Mouse (Mus musculus): ENCODE measurements around the gene Wdr35. TPM values are rescaled to one million over a fixed set of nuclear protein-coding genes. Genes with fewer than 3 reads are reported as not detected.

Wdr35 gene
- total and polyA plus RNA-seq, 3 experiments: 0.05 TPM; not detected in 2

- no peak for ATAC-seq (ENCODE audit: extremely low read depth, insufficient number of reproducible peaks, low FRiP score, poor library complexity, severe bottlenecking)
- TF ChIP-seq GATA2 (IDR thresholded peaks at IDR 0.05; ENCODE audit: borderline replicate concordance, low read depth, low read length): no peak
- TF ChIP-seq GATA1 (IDR thresholded peaks at IDR 0.05; ENCODE audit: borderline replicate concordance, low read length): no peak
- TF ChIP-seq CTCF (IDR thresholded peaks at IDR 0.05; ENCODE audit: low read depth, low read length): no peak
- TF ChIP-seq TAL1 (conservative IDR thresholded peaks at IDR 0.05; ENCODE audit: low read depth, low read length): no peak
- no peak for TF ChIP-seq POLR2AphosphoS5 (IDR thresholded peaks at IDR 0.05; ENCODE audit: insufficient replicate concordance, low read depth, low read length)
- DNase-seq (ENCODE audit: low spot score): no peak
- Histone ChIP-seq H3K4me3 (ENCODE audit: low read depth, low read length) (no peak overlapping the region), H3K9me3 (replicated peaks) (no peaks in the 10 kb centered on the region), H3K27me3 (ENCODE audit: insufficient read depth, low read length) (no peaks in the 10 kb centered on the region), H3K36me3 (replicated peaks) (no peaks in the 10 kb centered on the region), H3K4me1 (ENCODE audit: insufficient read depth, low read depth, low read length) (no peaks in the 10 kb centered on the region)
These were observed 77.1 kb downstream of the Wdr35 start for GRCm38 (mm10) chr12:9050824-9051223.

GRCm38 (mm10) chr12:9052075-9052829 is 78.6 kb downstream of the Wdr35 start:
- H3K27me3 ChIP-seq (ENCODE audit: insufficient read depth, low read length): no peaks in the 10 kb centered on the region
- peak; percentile 73 for ATAC-seq (ENCODE audit: extremely low read depth, insufficient number of reproducible peaks, low FRiP score, poor library complexity, severe bottlenecking)
- no peaks in the 10 kb centered on the region for H3K36me3 ChIP-seq (replicated peaks)
- peak; percentile 52 for DNase-seq (ENCODE audit: low spot score)
- TF ChIP-seq CTCF (IDR thresholded peaks at IDR 0.05; ENCODE audit: low read depth, low read length) (peak; percentile 96), GATA1 (IDR thresholded peaks at IDR 0.05; ENCODE audit: borderline replicate concordance, low read length) (no peak)
- H3K4me1 ChIP-seq (ENCODE audit: insufficient read depth, low read depth, low read length): no peaks in the 10 kb centered on the region
- H3K9me3 ChIP-seq (replicated peaks): no peaks in the 10 kb centered on the region
- H3K4me3 ChIP-seq (ENCODE audit: low read depth, low read length): no peak overlapping the region

GRCm38 (mm10) chr12:9053345-9053744 is 79.7 kb downstream of the Wdr35 start:
- no peak for ATAC-seq (ENCODE audit: extremely low read depth, insufficient number of reproducible peaks, low FRiP score, poor library complexity, severe bottlenecking)
- Histone ChIP-seq H3K9me3 (replicated peaks) (no peaks in the 10 kb centered on the region), H3K36me3 (replicated peaks) (no peaks in the 10 kb centered on the region), H3K4me3 (ENCODE audit: low read depth, low read length) (no peak overlapping the region), H3K4me1 (ENCODE audit: insufficient read depth, low read depth, low read length) (no peaks in the 10 kb centered on the region), H3K27me3 (ENCODE audit: insufficient read depth, low read length) (no peaks in the 10 kb centered on the region)
- no peak for DNase-seq (ENCODE audit: low spot score)
- TF ChIP-seq POLR2AphosphoS5 (IDR thresholded peaks at IDR 0.05; ENCODE audit: insufficient replicate concordance, low read depth, low read length) (no peak), GATA1 (IDR thresholded peaks at IDR 0.05; ENCODE audit: borderline replicate concordance, low read length) (no peak), GATA2 (IDR thresholded peaks at IDR 0.05; ENCODE audit: borderline replicate concordance, low read depth, low read length) (no peak), CTCF (IDR thresholded peaks at IDR 0.05; ENCODE audit: low read depth, low read length) (no peak), TAL1 (conservative IDR thresholded peaks at IDR 0.05; ENCODE audit: low read depth, low read length) (no peak)

GRCm38 (mm10) chr12:9054012-9054411 is 80.3 kb downstream of the Wdr35 start:
- no peak for DNase-seq (ENCODE audit: low spot score)
- TF ChIP-seq POLR2AphosphoS5 (IDR thresholded peaks at IDR 0.05; ENCODE audit: insufficient replicate concordance, low read depth, low read length): no peak
- no peak for TF ChIP-seq GATA2 (IDR thresholded peaks at IDR 0.05; ENCODE audit: borderline replicate concordance, low read depth, low read length)
- no peak for TF ChIP-seq CTCF (IDR thresholded peaks at IDR 0.05; ENCODE audit: low read depth, low read length)
- TF ChIP-seq GATA1 (IDR thresholded peaks at IDR 0.05; ENCODE audit: borderline replicate concordance, low read length): no peak
- TF ChIP-seq TAL1 (conservative IDR thresholded peaks at IDR 0.05; ENCODE audit: low read depth, low read length): no peak
- no peak for ATAC-seq (ENCODE audit: extremely low read depth, insufficient number of reproducible peaks, low FRiP score, poor library complexity, severe bottlenecking)
- Histone ChIP-seq H3K4me1 (ENCODE audit: insufficient read depth, low read depth, low read length) (no peaks in the 10 kb centered on the region), H3K27me3 (ENCODE audit: insufficient read depth, low read length) (no peaks in the 10 kb centered on the region), H3K4me3 (ENCODE audit: low read depth, low read length) (no peak overlapping the region), H3K36me3 (replicated peaks) (no peaks in the 10 kb centered on the region), H3K9me3 (replicated peaks) (no peaks in the 10 kb centered on the region)

- ATAC-seq (ENCODE audit: extremely low read depth, insufficient number of reproducible peaks, low FRiP score, poor library complexity, severe bottlenecking) (no peak), DNase-seq (ENCODE audit: low spot score) (no peak)
- TF ChIP-seq POLR2AphosphoS5 (IDR thresholded peaks at IDR 0.05; ENCODE audit: insufficient replicate concordance, low read depth, low read length): no peak
- TF ChIP-seq GATA1 (IDR thresholded peaks at IDR 0.05; ENCODE audit: borderline replicate concordance, low read length): no peak
- TF ChIP-seq GATA2 (IDR thresholded peaks at IDR 0.05; ENCODE audit: borderline replicate concordance, low read depth, low read length): no peak
- no peak for TF ChIP-seq TAL1 (conservative IDR thresholded peaks at IDR 0.05; ENCODE audit: low read depth, low read length)
- Histone ChIP-seq H3K27me3 (ENCODE audit: insufficient read depth, low read length) (no peaks in the 10 kb centered on the region), H3K4me3 (ENCODE audit: low read depth, low read length) (no peak overlapping the region), H3K9me3 (replicated peaks) (no peaks in the 10 kb centered on the region), H3K4me1 (ENCODE audit: insufficient read depth, low read depth, low read length) (no peaks in the 10 kb centered on the region), H3K36me3 (replicated peaks) (no peaks in the 10 kb centered on the region)
These were observed 81.6 kb downstream of the Wdr35 start for GRCm38 (mm10) chr12:9055269-9055668.

GRCm38 (mm10) chr12:9059502-9059901 is 85.8 kb downstream of the Wdr35 start:
- Histone ChIP-seq H3K4me3 (ENCODE audit: low read depth, low read length) (no peak overlapping the region), H3K9me3 (replicated peaks) (no peaks in the 10 kb centered on the region), H3K36me3 (replicated peaks) (no peaks in the 10 kb centered on the region), H3K27me3 (ENCODE audit: insufficient read depth, low read length) (no peaks in the 10 kb centered on the region), H3K4me1 (ENCODE audit: insufficient read depth, low read depth, low read length) (no peaks in the 10 kb centered on the region)
- TF ChIP-seq GATA2 (IDR thresholded peaks at IDR 0.05; ENCODE audit: borderline replicate concordance, low read depth, low read length) (no peak), GATA1 (IDR thresholded peaks at IDR 0.05; ENCODE audit: borderline replicate concordance, low read length) (no peak)
- ATAC-seq (ENCODE audit: extremely low read depth, insufficient number of reproducible peaks, low FRiP score, poor library complexity, severe bottlenecking) (no peak), DNase-seq (ENCODE audit: low spot score) (no peak)
